In genomic region chr11:55077331-55078231, GRCm38 (mm10) we compare ENCODE assay signal across 8 mouse cellular contexts. TPM values are rescaled to one million over a fixed set of nuclear protein-coding genes. Genes with fewer than 3 reads are reported as not detected.
DNase-seq lines count a peak whose midpoint lies in the region; ATAC-seq and TF ChIP-seq lines count a peak whose summit lies in the region.

Gene Ccdc69, minus strand, starts transcription at chr11:55078131.

- ATAC-seq in lung, embryonic 15.5 days (ENCODE audit: borderline replicate concordance, extremely low read depth, low FRiP score, low TSS enrichment), result peak; percentile 60; the same call in 1 of the 2 replicates
- peak; percentile 70; the same call in 1 of the 2 replicates for ATAC-seq in neural tube, embryonic 15.5 days (ENCODE audit: low FRiP score)

- peaks cover 2% of the 10 kb centered on the region; the same call in 1 of the 2 replicates for H3K4me1 ChIP-seq in kidney, adult 2 months (ENCODE audit: control insufficient read depth, insufficient read depth, low read length)
- H3K4me1 ChIP-seq in lung, embryonic 15.5 days, result peaks cover 20% of the 10 kb centered on the region
- H3K4me1 ChIP-seq in neural tube, embryonic 15.5 days, result peaks cover 16% of the 10 kb centered on the region

- peak within 1 kb of the TSS; percentile 50 for H3K4me3 ChIP-seq in kidney, adult 2 months (ENCODE audit: insufficient read depth, low read depth, low read length)
- H3K4me3 ChIP-seq in lung, embryonic 15.5 days, result peak within 1 kb of the TSS; percentile 46
- peak within 1 kb of the TSS; percentile 46 for H3K4me3 ChIP-seq in neural tube, embryonic 15.5 days (replicated peaks)

- no peaks in the 10 kb centered on the region for H3K27me3 ChIP-seq in kidney, adult 2 months (replicated peaks; ENCODE audit: control insufficient read depth, insufficient read depth, low read length)
- H3K27me3 ChIP-seq in lung, embryonic 15.5 days, result no peaks in the 10 kb centered on the region
- H3K27me3 ChIP-seq in neural tube, embryonic 15.5 days (replicated peaks), result peaks cover 15% of the 10 kb centered on the region

- no peaks in the 10 kb centered on the region for H3K36me3 ChIP-seq in kidney, adult 2 months (ENCODE audit: control insufficient read depth, insufficient read depth, low read length)
- H3K36me3 ChIP-seq in lung, embryonic 15.5 days, result no peaks in the 10 kb centered on the region
- no peaks in the 10 kb centered on the region for H3K36me3 ChIP-seq in neural tube, embryonic 15.5 days

- peak within 1 kb of the TSS; percentile 43 for H3K9ac ChIP-seq in lung, embryonic 15.5 days
- peak within 1 kb of the TSS; percentile 48 for H3K9ac ChIP-seq in neural tube, embryonic 15.5 days (replicated peaks)

- H3K4me2 ChIP-seq in lung, embryonic 15.5 days, result peak within 1 kb of the TSS; percentile 92
- H3K4me2 ChIP-seq in neural tube, embryonic 15.5 days, result peak within 1 kb of the TSS; percentile 94

- DNase-seq in urinary bladder, adult 18-20 months (ENCODE audit: low spot score in 2 of 2), result peak; percentile 58 to 64
- DNase-seq in urinary bladder, postnatal 10 days (ENCODE audit: low spot score), result no peak
- peak; percentile 61 for DNase-seq in embryo, embryonic 9.5 days (ENCODE audit: extremely low spot score)
- DNase-seq in heart, adult 8-10 months (ENCODE audit: low spot score), result peak; percentile 74
- peak; percentile 67 for DNase-seq in kidney, adult 2 months
- DNase-seq in thymus, adult 18-20 months, result peak; percentile 58 to 68

- TF ChIP-seq CTCF in kidney, adult 2 months (conservative IDR thresholded peaks at IDR 0.05; ENCODE audit: insufficient read depth, insufficient read length, low read depth, low read length), result no peak

- peak within 1 kb of the TSS; percentile 7; the same call in 1 of the 2 replicates for H3K27ac ChIP-seq in kidney, adult 2 months (ENCODE audit: insufficient read depth, low read depth, low read length)
- no peak within 1 kb of the TSS for H3K27ac ChIP-seq in lung, embryonic 15.5 days
- H3K27ac ChIP-seq in neural tube, embryonic 15.5 days (replicated peaks), result no peak within 1 kb of the TSS

- H3K9me3 ChIP-seq in lung, embryonic 15.5 days, result no peaks in the 10 kb centered on the region
- H3K9me3 ChIP-seq in neural tube, embryonic 15.5 days (replicated peaks), result no peaks in the 10 kb centered on the region

- WGBS in kidney, adult 2 months, result 1% methylated on average over 50 of the region's 50 CpGs
- WGBS in lung, embryonic 15.5 days, result under 1% methylated on average over 50 of the region's 50 CpGs
- under 1% methylated on average over 50 of the region's 50 CpGs for WGBS in neural tube, embryonic 15.5 days

- no peak for TF ChIP-seq POLR2A in kidney, adult 2 months (IDR thresholded peaks at IDR 0.05; ENCODE audit: low read depth, low read length)

RNA-seq across cellular contexts. Expression of gene Ccdc69, which starts in this region (rescaled TPM):
- total RNA-seq in heart, adult 8-10 months (2022), result 1 to 10 TPM; 5.9 to 9.4 (median 6.5) TPM
- 1.6 and 2.0 TPM in 2 replicates for polyA plus RNA-seq in kidney, adult 2 months (2012; rRNA removed)
- polyA plus RNA-seq in lung, embryonic 15.5 days (2015; fragmentation: Nextera tagmentation; extraction: Ambion mirVana), result 2.9 and 3.8 TPM in 2 replicates
- 0.56 and 2.7 TPM in 2 replicates for polyA plus RNA-seq in neural tube, embryonic 15.5 days (2015; fragmentation: Nextera tagmentation; extraction: Ambion mirVana)
